Mouse (Mus musculus) spleen, adult 2 months (tissue): ENCODE results near the gene Tle3. TPM values are rescaled to one million over a fixed set of nuclear protein-coding genes. Genes with fewer than 3 reads are reported as not detected.

Experiments used
- DNase-seq, 2 experiments: peaks; one replicate each; pipeline versions ENCODE4 v3.0.0 to v3.0.0-alpha.2; 2012 to 2021; ENCODE audit warnings: low spot score in 2 of 2, low read depth in 1 of 2
- H3K27ac ChIP-seq: fragments of 200-500 bp; 2 replicates; pipeline ENCODE4 v1.5.1; 2012; ENCODE audit warnings: low read length, inconsistent platforms; ENCODE audit not compliant: insufficient read depth
- H3K27me3 ChIP-seq: fragments of 200-500 bp; 2 replicates; pipeline ENCODE4 v1.6.1; 2012; ENCODE audit warnings: mild to moderate bottlenecking, moderate library complexity, low read length, inconsistent platforms; ENCODE audit not compliant: control insufficient read depth, insufficient read depth
- H3K36me3 ChIP-seq: fragments of 200-500 bp; 2 replicates; pipeline ENCODE4 v1.6.1; 2012; ENCODE audit warnings: mild to moderate bottlenecking, low read length, inconsistent platforms; ENCODE audit not compliant: control insufficient read depth, insufficient read depth
- H3K4me1 ChIP-seq: fragments of 200-500 bp; 2 replicates; pipeline ENCODE4 v1.6.1; 2011; ENCODE audit warnings: inconsistent platforms; ENCODE audit not compliant: control insufficient read depth, insufficient read depth, insufficient read length
- H3K4me3 ChIP-seq: fragments of 200-500 bp; 2 replicates; pipeline ENCODE4 v1.5.1; 2011; ENCODE audit warnings: mild to moderate bottlenecking, inconsistent platforms; ENCODE audit not compliant: insufficient read depth, insufficient read length; ENCODE audit errors: extremely low read depth
- CTCF ChIP-seq: fragments of 200-500 bp; IDR thresholded peaks from 2 replicates; pipeline ENCODE4 v1.5.1; 2011; ENCODE audit warnings: mild to moderate bottlenecking, inconsistent platforms; ENCODE audit not compliant: insufficient read depth, insufficient read length, insufficient replicate concordance; ENCODE audit errors: extremely low read depth
- POLR2A ChIP-seq: fragments of 200-500 bp; IDR thresholded peaks from 2 replicates; pipeline ENCODE4 v1.6.1; 2011; ENCODE audit warnings: low read depth, low read length, inconsistent platforms
- WGBS: fragments of 180-500 bp; shearing (Covaris S2); methylation state at CpG from one replicate; pipeline ENCODE4 v1.1.7; 2018; 5-methylcytosine and 5-hydroxymethylcytosine counted together
- polyA plus RNA-seq: library from polyadenylated mRNA; depleted of rRNA; stranded (reverse); fragments of >200 nt; gene quantifications from 2 replicates; pipeline ENCODE4 v1.2.3, GENCODE M21; 2012

Tle3 gene
- polyA plus RNA-seq, 1 experiment = 85.4 TPM

GRCm38 (mm10) chr9:61413665-61414456 lies 41.7 kb downstream of the Tle3 start:
- DNase-seq = no peak
- Histone ChIP-seq H3K27me3 (no peaks in the 10 kb centered on the region), H3K4me3 (no peak overlapping the region), H3K36me3 (peaks cover 87% of the 10 kb centered on the region), H3K27ac (no peak overlapping the region), H3K4me1 (no peaks in the 10 kb centered on the region)
- 92% methylated on average over 14 of the region's 14 CpGs for WGBS
- no peak for TF ChIP-seq POLR2A
- TF ChIP-seq CTCF = no peak

DNA sequence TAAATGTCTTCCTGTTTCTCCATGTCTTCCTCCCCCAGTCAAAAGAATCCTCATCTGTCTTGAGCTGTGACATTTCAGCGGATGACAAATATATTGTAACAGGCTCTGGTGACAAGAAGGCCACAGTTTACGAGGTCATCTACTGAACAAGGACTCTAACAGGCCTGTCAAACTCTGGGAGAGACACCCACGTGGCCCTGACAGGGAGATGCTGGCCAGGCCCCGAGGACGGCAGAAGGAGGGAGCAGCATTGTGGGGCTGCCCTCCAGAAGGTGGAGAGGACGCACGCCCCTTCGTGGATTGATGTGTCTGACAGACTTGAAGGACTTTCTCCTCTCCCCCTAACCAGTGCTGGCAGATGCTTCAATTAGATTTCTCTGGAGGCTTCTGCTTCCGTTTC lies 44.4 kb downstream of the Tle3 start:
- peaks cover 64% of the 10 kb centered on the region for H3K36me3 ChIP-seq
- TF ChIP-seq CTCF (no peak), POLR2A (no peak)
- 85% methylated on average over 9 of the region's 9 CpGs for WGBS
- H3K27me3 ChIP-seq = no peaks in the 10 kb centered on the region
- H3K4me1 ChIP-seq = no peaks in the 10 kb centered on the region
- no peak overlapping the region for H3K4me3 ChIP-seq
- DNase-seq = no peak
- no peak overlapping the region for H3K27ac ChIP-seq

DNA sequence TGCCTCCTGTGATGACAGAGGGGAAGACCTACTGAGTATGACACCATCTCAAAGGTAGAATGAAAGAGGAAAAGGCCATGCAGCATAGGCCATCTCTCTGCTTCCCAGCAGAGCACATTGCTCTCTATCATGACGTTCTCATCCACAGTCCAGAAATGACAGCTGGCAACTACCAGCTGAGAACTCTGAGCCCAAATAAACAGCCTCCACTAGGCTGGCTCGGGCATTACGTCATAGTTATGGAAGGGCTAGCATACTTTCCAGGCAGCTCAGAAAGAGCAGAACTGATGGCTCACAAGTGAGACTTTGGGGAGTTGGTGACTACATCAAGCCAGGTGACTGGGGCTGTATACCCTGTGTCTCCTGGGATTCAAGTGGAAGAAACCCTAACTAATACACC lies 49.5 kb downstream of the Tle3 start:
- Histone ChIP-seq H3K27me3 (no peaks in the 10 kb centered on the region), H3K4me1 (peaks cover 3% of the 10 kb centered on the region; the same call in 1 of the 2 replicates), H3K36me3 (peaks cover 15% of the 10 kb centered on the region), H3K27ac (no peak overlapping the region), H3K4me3 (no peak overlapping the region)
- no peak for TF ChIP-seq POLR2A
- no peak for TF ChIP-seq CTCF
- 84% methylated on average over 3 of the region's 3 CpGs for WGBS
- no peak for DNase-seq

DNA sequence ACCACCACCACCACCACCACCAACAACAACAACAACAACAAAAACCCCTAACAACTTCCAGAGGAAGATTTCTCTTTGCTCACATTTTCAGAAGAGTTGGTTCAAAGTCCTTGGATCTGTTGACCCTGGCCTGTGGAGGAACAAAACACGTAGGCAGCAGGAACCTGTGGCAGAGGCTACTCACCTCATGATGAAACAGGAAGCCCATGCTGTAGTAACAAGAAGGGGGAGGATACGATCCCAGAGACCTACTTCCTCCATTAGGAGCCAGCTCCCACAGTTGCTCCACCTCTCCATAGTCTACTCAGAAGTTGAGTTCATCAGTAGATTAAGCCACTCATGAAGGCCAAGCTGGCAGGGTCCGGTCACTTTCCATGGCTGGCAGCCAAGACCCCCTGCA lies 52.1 kb downstream of the Tle3 start:
- Histone ChIP-seq H3K27ac (no peak overlapping the region), H3K4me3 (no peak overlapping the region), H3K27me3 (no peaks in the 10 kb centered on the region), H3K36me3 (no peaks in the 10 kb centered on the region), H3K4me1 (peaks cover 8% of the 10 kb centered on the region; the same call in 1 of the 2 replicates)
- TF ChIP-seq CTCF = no peak
- TF ChIP-seq POLR2A = no peak
- DNase-seq = no peak
- 57% methylated on average over 3 of the region's 3 CpGs for WGBS

GRCm38 (mm10) chr9:61426493-61426892 lies 54.3 kb downstream of the Tle3 start:
- H3K36me3 ChIP-seq = no peaks in the 10 kb centered on the region
- DNase-seq = no peak
- H3K4me1 ChIP-seq = peaks cover 16% of the 10 kb centered on the region; the same call in 1 of the 2 replicates
- H3K4me3 ChIP-seq = no peak overlapping the region
- no peak overlapping the region for H3K27ac ChIP-seq
- TF ChIP-seq CTCF (no peak), POLR2A (no peak)
- WGBS = 84% methylated on average over 7 of the region's 7 CpGs
- H3K27me3 ChIP-seq = no peaks in the 10 kb centered on the region

GRCm38 (mm10) chr9:61427051-61427450 lies 54.9 kb downstream of the Tle3 start:
- no peaks in the 10 kb centered on the region for H3K27me3 ChIP-seq
- TF ChIP-seq POLR2A = no peak
- TF ChIP-seq CTCF = no peak

GRCm38 (mm10) chr9:61427901-61428300 lies 55.7 kb downstream of the Tle3 start:
- TF ChIP-seq POLR2A (no peak), CTCF (no peak)
- Histone ChIP-seq H3K4me3 (no peak overlapping the region), H3K4me1 (peaks cover 27% of the 10 kb centered on the region), H3K27me3 (no peaks in the 10 kb centered on the region), H3K27ac (no peak overlapping the region), H3K36me3 (no peaks in the 10 kb centered on the region)
- no peak for DNase-seq
- 87% methylated on average over 3 of the region's 3 CpGs for WGBS

More at GRCm38 (mm10) chr9:61427051-61427450, 54.9 kb downstream of the Tle3 start:
- Histone ChIP-seq H3K4me3 (no peak overlapping the region), H3K4me1 (peaks cover 19% of the 10 kb centered on the region), H3K27ac (no peak overlapping the region), H3K36me3 (no peaks in the 10 kb centered on the region)
- no peak for DNase-seq
- 25% methylated on average over 6 of the region's 6 CpGs for WGBS
